Mouse (Mus musculus): ENCODE measurements around the gene Emilin1.

DNA sequence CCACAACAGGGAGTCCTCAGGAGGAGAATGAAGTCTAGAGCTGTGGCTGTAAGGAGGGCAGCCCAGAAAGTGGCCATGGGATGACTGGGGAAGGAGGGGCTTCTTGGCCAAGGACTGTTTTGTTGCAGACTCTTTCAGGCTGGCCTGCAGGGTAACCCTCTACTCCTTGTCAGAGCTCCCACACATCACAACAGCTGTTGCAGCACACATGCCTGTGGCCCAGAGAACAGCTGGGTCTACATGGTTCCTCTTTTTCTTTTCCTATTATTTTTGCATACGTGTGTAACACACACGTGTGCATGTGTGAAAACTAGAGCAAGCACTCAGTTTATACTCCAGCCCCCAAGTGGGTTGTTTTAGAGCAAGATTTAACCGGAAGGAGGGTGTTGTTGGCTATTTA is 46.3 kb upstream of the Emilin1 start:
- TF ChIP-seq ZC3H11A (IDR thresholded peaks at IDR 0.05; ENCODE audit: borderline replicate concordance, low read depth, low read length) (no peak), HCFC1 (IDR thresholded peaks at IDR 0.05; ENCODE audit: borderline replicate concordance, insufficient read depth, low read length) (no peak)

Data from ES-E14 (cell line).